Mouse (Mus musculus): Measurements from ENCODE around the gene Rpl22. TPM values are rescaled to one million over a fixed set of nuclear protein-coding genes. Genes with fewer than 3 reads are reported as not detected.
A peak's percentile ranks its signal among the peaks of the same experiment; 100 is the strongest.

The Rpl22 gene
- total RNA-seq, 2 experiments from 2014 or later = 443 to 509 TPM

DNA sequence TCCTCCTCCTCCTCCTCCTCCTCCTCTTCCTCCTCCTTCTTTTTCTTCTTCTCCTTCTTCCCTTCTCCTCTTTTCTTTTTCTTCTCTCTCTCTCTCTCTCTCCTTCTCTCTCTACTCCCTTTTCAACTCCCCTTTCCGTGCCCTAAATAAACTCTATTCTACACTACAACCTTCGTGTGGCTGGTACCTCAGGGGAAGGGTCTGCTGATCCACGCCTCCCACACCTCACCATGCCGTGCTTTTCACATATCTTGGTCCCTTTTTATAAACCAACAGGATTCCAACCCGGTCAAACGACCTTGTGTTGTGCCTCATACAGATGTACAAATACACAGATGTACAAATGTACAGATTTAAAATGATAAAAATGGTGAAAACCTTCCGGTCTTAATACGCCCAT, 29.2 kb upstream of the Rpl22 start:
- DNase-seq (ENCODE audit: low spot score in 2 of 2) = no peak

DNA sequence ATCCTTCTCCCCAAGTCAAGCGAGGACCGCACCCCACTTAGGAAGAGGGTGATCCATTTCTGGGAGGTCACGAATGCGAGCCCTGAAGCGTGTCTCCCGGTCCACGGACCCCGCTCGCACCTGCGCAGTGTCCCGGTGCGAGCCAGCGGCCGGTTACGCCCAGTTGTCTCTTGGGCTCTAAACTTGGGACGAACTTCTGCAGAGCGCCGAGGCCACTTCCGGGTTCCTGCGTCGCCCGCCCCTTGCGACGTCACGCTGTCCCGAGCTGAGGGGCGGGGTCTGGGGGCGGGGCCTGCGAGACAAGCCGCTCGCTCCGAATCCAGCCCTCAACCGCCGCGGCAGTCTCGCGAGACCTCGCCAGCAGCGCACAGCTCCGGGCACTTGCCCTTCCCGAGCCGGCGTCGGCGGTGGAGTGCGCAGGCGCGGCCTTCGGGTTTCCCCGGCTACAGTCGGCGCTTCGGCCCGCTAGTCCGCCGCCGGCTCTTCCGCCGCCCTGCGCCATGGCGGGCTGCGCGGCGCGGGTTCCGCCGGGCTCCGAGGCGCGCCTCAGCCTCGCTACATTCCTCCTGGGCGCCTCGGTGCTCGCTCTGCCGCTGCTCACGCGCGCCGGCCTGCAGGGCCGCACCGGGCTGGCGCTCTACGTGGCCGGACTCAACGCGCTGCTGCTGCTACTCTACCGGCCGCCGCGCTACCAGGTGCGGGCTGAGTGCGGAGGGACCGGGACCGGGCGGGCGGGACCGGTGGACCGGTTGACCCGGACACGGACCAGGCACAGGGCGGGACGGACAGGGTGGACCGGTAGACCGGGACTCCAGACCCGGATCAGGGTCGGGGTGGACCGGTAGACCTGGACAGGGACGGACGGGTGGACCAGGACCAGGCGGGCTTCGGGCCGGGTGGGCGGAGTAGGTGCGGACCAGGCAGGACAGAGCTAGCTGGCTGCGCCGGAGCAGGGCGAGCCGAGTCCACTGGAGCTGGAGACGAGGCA, 28.4 kb upstream of the Rpl22 start, which contains the start of gene Icmt:
Icmt (plus strand) TSS at position 354 of the 988 bp plus-strand sequence.
- peak; percentile 100 for DNase-seq (ENCODE audit: low spot score in 2 of 2)

DNA sequence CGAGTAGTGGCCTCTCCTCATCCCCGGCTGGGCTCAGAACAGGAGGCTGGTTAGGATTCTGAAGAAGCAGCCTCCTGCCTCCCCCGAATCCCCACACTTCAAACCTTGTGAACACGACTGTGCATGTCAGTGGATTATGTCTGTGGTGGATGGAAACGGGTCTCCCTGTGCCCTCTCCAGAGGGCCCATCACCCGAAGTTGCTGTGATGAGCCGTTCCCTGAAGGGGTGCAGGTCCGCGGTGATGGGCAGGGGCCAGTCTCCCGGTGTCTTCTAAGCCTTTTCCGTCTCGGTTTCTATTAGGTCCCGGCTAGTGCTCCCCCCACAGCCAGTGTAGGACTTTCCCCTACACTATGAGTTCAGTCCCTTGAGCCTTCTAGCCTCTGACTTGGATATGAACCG, 26.7 kb upstream of the Rpl22 start:
- no peak for DNase-seq (ENCODE audit: low spot score in 2 of 2)

DNA sequence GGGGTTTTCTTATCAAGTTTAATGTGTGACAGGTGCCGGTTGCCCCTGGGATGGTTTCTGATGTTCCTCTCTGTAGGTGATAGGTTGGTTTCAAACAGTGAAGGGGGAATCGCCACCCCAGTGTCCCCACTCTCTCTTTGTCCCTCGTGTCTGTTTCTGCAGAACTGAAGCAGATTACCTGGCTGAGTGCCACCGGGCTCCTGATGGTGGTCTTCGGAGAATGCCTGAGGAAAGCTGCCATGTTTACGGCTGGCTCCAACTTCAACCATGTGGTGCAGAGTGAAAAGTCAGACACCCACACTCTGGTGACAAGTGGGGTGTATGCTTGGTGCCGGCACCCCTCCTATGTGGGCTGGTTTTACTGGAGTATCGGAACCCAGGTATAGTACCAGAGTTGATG, 25.2 kb upstream of the Rpl22 start:
- DNase-seq (ENCODE audit: low spot score in 2 of 2) = no peak

DNA sequence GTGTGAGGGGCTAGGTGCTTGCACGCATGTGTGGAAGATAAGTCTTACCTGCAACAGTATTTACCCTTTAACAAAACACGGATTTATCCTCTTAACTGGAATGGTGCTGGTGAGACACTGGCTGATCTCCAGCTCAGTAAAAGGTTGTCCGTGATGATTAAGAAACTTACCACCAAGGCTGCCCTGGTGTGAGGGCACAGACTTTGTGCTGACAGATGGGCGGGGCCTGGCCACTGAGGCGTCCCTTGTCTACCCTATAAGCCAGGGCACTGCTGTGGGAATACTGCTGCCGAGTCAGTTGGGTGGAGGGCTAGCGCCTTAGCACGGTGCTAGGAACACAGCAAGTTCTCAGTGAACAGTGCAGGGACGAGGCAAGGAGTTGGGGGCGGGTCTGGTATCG, 23.5 kb upstream of the Rpl22 start:
- no peak for DNase-seq (ENCODE audit: low spot score in 2 of 2)

DNA sequence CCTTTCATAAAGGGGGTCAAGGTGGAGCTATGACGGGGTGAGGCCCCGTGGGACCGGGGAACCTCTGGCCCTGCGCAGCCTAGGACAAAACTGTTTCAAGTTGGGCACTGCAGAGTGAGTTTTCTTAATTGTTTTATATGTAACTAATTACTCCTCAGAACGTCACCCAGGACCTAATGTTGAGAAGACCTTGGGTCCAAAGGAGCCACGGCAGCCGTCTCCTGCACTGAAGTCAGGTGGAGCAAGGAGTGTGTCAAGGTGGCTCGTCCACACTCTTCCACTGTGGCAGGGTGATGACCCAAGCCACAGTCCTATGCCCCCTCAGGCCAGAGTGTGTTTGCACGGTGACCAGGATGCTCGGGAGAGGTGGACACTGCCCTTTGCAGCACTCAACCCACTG, 22.4 kb upstream of the Rpl22 start:
- no peak for DNase-seq (ENCODE audit: low spot score in 2 of 2)

DNA sequence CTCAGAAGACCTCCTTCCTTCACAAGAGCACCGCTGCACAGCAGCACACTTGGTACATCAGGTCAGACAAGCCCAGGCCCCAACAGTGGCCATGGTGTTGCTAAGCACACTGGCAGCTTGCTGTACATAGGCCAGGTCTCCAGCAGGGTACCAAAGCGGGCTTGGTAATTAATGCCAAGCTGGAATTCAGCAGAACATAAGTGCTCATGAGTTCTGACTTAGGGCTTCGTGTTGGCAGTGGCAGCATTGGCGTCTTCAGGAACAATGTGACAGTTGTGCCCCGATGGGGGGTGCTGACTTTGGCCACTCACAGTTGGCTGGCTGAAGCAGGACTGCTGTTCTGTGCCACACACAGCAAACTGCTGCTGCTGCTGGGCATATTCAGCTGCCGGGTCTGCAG, 20.9 kb upstream of the Rpl22 start:
- DNase-seq (ENCODE audit: low spot score in 2 of 2) = no peak

DNA sequence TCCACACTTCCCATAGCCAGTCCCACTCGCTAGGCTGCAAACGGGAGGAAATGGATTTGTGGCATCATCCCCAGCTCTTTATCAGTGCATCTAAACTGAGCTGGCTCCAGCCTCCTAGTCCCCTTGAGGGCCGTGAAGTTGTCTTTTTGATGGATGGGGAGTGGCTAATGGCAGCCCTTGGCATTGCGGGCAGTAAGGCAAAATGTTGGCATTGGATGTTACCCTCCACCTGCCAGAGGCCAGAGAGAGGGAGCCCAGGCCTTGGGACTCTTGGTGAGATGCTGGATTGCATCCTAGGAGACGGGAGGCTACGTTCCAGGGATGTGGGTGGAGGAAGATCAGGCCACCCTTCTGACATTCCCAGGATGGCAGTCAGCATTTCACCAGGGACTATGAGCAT, 19.6 kb upstream of the Rpl22 start:
- no peak for DNase-seq (ENCODE audit: low spot score in 2 of 2)

DNA sequence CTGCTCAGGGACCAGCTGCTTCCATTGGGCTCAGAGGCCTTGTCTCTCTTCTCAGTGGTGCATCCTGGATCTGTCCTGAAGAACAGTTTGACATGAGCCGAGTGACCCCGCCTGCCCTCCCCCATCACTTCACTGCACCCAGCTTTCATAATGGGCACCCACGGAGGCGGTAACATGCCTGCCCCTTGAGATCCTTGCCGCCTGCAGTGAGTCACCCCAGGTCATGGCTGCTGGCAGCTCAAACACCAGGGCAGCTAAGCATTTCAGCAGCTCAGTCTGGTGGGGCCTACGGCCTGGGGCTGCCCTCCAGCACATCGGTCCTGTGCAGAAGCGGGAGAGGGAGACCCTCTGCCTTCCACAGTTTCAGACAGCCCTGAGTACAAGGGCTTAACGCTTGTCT, 18.0 kb upstream of the Rpl22 start:
- no peak for DNase-seq (ENCODE audit: low spot score in 2 of 2)

DNA sequence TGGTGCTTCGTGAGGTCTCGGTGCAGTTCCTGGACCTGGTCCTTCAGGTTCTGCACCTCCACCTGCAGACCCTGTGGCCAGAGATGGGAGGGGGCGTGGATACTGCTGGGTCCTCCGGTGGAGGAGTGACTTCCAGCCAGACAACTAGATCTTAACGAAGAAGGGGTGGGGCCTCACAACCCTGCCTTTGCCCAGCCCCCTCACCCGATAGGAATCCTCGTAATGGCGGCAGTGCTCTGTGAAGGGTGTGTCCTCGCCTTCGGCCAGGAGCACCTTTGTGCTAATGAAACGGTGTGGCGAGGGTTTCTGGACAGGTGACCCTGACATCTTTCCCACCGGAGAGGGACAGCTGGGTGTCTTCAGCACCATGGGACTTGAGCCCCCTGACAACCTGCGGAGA, 13.4 kb upstream of the Rpl22 start:
- no peak for DNase-seq (ENCODE audit: low spot score in 2 of 2)

DNA sequence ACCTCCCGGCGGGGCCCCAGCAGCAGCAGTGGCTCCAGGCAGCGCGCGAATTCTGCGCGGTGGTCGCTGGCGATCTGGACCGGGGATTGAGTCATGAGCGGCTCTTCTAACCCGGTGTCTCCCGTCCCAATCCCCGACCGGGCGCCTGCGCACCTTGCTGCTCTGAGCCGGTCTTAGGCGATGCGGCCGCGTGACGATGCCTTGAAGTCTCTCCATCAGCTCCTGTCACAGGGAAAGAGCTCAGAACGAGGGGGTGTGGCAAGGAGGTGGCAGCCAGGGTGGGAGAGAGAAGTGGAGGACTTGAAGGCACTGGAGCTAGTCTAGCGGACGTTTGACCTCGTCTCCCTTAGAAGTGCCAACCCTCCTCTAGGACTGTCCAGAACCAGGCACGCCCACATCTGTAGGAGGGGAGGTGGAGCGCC, 12.3 kb upstream of the Rpl22 start:
- DNase-seq (ENCODE audit: low spot score in 2 of 2) = no peak

DNA sequence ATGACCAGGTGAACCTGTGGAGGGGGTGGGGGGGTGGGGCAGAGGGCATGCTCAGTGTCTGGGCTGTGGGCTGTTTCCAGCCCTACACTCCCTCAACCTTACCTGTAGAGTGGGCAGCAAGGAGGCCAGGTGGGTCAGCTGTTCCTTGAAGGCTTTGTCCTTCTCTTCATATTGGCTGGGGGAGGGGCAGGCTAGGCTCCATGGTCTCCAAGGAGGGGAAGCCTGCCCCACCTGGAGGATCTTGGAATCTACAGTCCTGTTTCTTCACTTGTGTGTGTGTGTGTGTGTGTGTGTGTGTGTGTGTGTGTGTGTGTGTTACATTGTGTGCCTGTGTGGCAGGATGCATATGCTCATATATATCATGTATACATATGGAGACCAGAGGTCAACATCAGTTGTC, 11.6 kb upstream of the Rpl22 start:
- DNase-seq (ENCODE audit: low spot score in 2 of 2) = no peak

DNA sequence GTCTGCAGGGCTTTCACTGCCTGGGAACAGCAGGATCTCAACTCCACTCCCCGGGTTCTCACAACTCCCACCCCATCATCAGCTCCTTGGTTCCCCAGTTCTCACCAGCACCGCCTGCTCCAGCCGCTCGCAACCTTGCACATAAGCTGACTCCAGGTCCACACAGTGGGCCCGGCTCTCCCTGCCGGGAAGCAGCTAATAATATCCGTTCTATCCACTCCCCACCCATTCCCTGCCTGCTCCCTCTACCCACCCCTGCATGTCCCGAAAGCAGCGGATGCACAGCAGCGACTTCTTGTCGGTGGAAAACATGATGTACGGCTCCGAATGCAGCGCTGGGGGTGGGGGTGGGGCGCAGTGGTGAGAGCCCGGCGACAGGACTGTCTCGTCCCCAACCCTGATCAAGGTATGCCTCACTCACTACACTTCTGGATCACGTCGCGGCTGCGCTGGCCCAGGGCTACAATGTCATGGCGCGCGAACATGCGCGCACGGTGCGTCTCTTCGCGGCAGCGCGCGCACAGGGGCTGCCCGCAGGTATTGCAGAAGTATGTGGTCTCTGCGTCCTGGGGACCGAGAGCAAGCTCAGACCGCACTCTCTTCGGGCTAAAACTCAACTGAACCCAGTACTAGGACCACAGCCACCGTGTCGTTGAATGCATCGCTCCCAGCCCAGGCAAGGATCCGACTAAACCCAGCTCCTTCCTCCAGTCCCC, 9.9 kb upstream of the Rpl22 start:
- DNase-seq (ENCODE audit: low spot score in 2 of 2) = no peak

DNA sequence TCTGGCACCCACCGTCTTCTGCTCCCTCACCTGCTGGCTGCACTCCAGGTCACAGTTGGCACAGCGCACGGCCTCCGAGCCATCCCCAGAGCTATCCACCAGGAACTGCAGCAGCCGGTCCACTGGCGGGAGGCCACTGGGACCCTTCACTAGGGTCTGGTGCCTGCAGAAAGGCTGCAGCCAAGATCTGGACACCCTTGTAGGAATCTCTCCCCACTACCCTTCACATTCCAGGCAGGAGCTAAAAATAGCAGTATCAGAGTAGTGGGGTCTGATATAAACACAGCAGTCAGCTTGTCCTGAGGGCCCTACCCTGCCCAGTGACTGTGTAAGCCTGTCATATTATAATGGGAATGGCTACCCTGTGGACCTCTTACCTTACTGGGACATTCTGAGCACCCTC, 7.9 kb upstream of the Rpl22 start:
- no peak for DNase-seq (ENCODE audit: low spot score in 2 of 2)

DNA sequence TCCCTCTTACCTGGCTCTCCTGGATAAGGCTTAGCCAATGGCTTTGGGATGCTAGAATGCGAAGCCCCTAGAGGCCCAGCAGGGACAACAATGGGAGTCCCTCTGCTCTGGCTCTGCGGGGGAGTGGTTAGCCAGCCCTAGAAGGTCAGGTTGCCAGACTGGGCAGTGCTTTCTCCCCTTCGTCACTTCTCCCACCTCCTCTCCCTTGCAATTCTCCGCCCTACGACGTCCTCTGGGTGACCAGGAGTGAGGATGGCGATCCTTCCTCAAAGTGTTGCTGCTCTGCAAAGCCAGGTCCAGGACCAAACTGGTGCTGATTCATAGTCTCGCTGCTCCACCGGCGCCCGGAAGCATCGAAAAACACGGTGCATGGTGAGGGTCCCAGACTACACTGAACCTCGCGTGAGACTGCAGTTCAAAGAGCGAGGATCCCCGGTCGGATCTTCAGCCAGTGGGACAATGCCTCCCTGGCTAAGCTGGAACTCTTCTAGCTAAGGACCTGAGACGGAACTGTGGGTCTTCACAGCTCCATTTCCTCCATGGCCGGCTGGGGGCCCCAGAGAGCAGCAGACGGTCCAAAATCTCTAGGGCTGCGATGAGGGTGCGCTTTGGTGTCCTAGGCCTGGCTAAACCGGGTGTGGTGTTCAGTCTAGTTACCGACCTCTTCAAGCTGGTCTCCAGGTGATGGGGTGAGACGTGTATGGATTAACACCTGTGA, 6.9 kb upstream of the Rpl22 start, which contains the start of gene Rnf207:
Rnf207 (minus strand) TSS at position 477 of the 718 bp plus-strand sequence.
- DNase-seq (ENCODE audit: low spot score in 2 of 2) = peak; percentile 58 to 62

DNA sequence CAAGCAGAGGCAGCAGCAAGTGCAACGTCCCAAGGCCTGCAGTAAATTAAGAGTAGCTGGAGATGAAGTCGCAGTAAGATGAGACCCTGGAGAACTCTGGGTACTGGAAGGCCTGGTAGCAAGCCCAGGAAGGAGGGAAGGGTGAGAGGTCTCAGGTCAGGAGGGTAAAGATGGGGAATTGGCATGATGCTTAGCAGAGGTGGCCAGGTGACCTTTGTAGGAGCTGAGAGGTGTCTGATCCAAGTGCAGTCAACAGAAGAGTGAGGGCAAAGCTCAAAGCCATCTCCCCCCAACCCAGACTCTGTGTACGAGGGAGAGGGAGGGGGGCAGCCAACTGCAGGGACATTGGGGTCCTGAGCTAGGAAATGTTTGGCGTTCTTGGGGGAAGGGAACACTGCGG, 4.1 kb upstream of the Rpl22 start:
- DNase-seq (ENCODE audit: low spot score in 2 of 2) = no peak

DNA sequence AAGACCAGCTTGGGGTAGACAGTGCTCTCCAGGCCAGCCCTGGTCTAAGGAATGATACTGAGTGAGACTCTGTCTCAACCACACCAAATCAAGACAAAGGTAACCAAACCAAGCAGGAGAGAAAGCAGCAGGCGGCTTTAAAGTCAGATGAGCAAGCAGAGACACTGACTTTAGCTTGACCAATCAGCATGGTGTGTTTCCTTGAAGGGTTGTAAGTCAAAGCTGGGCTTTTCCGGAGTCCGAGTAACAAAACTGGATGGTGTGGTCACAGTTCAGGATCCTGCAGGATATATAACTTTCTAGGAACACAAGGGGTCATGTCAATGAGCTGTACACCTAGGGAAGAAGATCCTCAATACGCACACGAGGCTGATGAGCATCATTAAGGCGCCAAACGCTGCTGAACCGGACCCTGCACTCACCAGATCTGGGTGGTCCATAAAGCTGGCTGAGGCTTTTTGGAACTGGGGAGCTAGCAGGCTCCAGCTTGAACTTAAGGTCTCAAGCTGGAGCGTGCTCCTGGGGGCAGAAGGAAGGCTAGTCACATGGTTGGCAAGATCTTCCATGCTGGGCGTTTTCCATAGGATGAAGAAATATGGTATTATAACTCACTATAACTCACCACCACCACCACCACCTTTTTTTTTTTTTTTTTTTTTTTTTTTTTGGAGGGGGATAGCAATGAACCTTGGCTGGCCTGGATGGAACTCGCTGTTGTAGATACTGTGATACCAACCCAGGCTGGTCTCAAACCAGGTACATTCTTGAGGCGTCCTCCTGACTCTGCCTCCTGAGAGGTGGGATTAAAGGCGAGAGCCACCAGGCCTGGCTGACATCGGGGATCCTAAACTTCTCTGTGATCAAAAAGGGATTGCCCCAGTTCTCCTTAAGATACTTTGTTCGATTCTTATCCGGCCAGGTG, 640 bp upstream of the Rpl22 start:
- DNase-seq (ENCODE audit: low spot score in 2 of 2) = no peak

DNA sequence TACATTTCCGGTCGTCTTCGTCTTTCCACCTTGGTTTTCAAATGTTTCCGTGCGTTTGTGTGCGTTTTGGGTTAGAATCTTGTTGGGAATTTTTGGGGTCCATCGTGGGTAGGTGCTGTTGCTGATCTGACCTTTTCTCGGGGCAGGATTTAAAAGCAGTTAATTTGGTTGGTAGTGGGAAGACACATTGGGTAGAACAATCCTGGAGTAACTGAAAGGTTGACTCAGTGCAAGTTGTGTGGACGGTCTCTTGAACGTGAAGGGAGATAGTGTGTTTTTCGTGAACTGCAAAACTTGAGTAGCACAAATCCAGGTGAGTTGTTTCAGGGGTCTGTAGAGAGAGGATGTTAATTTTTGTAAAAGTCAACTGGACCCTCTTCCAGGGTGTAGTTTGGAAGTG, 1.0 kb downstream of the Rpl22 start:
- DNase-seq (ENCODE audit: low spot score in 2 of 2) = no peak

DNA sequence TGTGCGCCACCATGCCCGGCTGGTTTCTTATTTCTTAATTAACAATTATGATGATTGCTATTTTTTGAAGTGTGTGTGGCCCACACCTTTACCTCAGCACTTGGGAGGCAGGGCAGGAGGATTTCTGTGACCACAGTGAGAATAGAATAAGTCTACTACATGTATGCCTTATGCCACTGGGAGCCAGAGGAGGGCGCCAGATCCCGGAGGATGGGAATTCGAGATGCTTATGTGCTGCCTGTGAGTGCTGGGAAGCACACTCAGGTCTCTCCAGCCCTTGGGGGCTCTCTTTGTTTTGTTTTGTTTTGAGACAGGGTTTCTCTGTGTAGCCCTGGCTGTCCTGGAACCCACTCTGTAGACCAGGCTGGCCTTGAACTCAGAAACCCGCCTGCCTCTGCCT, 3.1 kb downstream of the Rpl22 start:
- peak in 1 of 2 experiments; percentile 42 for DNase-seq (ENCODE audit: low spot score in 2 of 2)

DNA sequence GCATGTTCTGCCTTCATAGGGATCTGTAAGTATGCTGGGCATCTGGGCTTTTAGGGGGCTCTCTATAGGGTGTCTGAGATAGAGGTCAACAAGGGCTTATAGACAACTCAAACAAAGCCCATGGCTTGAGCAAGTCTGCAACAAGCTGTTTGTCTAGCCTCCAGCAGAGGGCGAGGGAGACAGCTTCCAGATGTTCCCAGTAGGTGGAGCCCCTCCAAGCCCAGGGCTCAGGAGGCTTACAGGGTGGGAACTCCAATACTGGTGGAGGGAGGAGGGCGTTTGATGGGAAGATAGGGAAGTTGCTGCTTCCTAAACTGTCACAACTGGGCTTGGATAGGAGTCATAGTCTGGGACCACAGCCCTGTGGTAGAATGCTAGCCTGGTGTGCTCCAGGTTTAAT, 7.4 kb downstream of the Rpl22 start:
- peak; percentile 45 to 48 for DNase-seq (ENCODE audit: low spot score in 2 of 2)

All from adrenal gland, adult 18-20 months (tissue).